Mouse (Mus musculus) hindbrain, embryonic 13.5 days (tissue): Measurements from ENCODE around the gene Dnajc28. TPM values are rescaled to one million over a fixed set of nuclear protein-coding genes. Genes with fewer than 3 reads are reported as not detected.
A peak's percentile ranks its signal among the peaks of the same experiment; 100 is the strongest.

ENCODE experiments used
- ATAC-seq: fragments of 200-750 bp; cut with Nextera tagmentation; 2 replicates; pipeline ENCODE4 v1.8.0; 2017; ENCODE audit warnings: moderate TSS enrichment; ENCODE audit not compliant: low FRiP score
- H3K27ac ChIP-seq: fragments of 300-500 bp; sonication (generic); 2 replicates; pipeline ENCODE4 v1.5.1; 2015; ENCODE audit warnings: inconsistent platforms, mild to moderate bottlenecking, moderate library complexity
- H3K27me3 ChIP-seq: fragments of 300-500 bp; sonication (generic); 2 replicates; pipeline ENCODE4 v1.6.1; 2015; ENCODE audit warnings: mild to moderate bottlenecking, inconsistent platforms
- H3K36me3 ChIP-seq: fragments of 300-500 bp; sonication (generic); 2 replicates; pipeline ENCODE4 v1.6.1; 2015; ENCODE audit warnings: mild to moderate bottlenecking, inconsistent platforms
- H3K4me1 ChIP-seq: fragments of 300-500 bp; sonication (generic); replicated peaks from 2 replicates; pipeline ENCODE4 v1.6.1; 2015; ENCODE audit warnings: inconsistent platforms
- H3K4me2 ChIP-seq: fragments of 300-500 bp; sonication (generic); 2 replicates; pipeline ENCODE4 v1.6.1; 2015; ENCODE audit warnings: inconsistent platforms, mild to moderate bottlenecking, moderate library complexity
- H3K4me3 ChIP-seq: fragments of 300-500 bp; sonication (generic); 2 replicates; pipeline ENCODE4 v1.5.1; 2015; ENCODE audit warnings: mild to moderate bottlenecking, inconsistent platforms
- H3K9ac ChIP-seq: fragments of 300-500 bp; sonication (generic); 2 replicates; pipeline ENCODE4 v1.6.1; 2015; ENCODE audit warnings: mild to moderate bottlenecking, inconsistent platforms
- H3K9me3 ChIP-seq: fragments of 300-500 bp; sonication (generic); 2 replicates; pipeline ENCODE4 v1.6.1; 2016; ENCODE audit warnings: inconsistent platforms
- WGBS: fragments of 180-500 bp; shearing (Covaris S2); methylation state at CpG from one replicate; pipeline ENCODE4 v1.1.7; 2015; 5-methylcytosine and 5-hydroxymethylcytosine counted together
- polyA plus RNA-seq: library from polyadenylated mRNA; unstranded; fragments of >200 nt; fragmentation: Nextera tagmentation; extraction: Ambion mirVana; gene quantifications from 2 replicates; pipeline ENCODE4 v1.2.1, GENCODE M21; 2015

Gene Dnajc28
- 5.2 and 7.0 TPM in 2 replicates for polyA plus RNA-seq

GRCm38 (mm10) chr16:91618511-91619501, at the start of gene Dnajc28:
Gene Dnajc28 (minus strand): TSS chr16:91619026.
- Histone ChIP-seq H3K9ac (peak within 1 kb of the TSS; percentile 80), H3K36me3 (peaks cover 40% of the 10 kb centered on the region), H3K4me1 (peaks cover 5% of the 10 kb centered on the region), H3K27ac (0 out of 2 replicates have a peak within 1 kb of the TSS, but pooled peaks have one; percentile 19), H3K4me2 (peak within 1 kb of the TSS; percentile 76), H3K9me3 (no peaks in the 10 kb centered on the region), H3K27me3 (no peaks in the 10 kb centered on the region), H3K4me3 (peak within 1 kb of the TSS; percentile 64)
- 10% methylated on average over 39 of the region's 39 CpGs for WGBS
- ATAC-seq, result peak; percentile 94

GRCm38 (mm10) chr16:91663795-91664194, 45.0 kb upstream of the Dnajc28 start:
- H3K4me1 ChIP-seq, result peaks cover 10% of the 10 kb centered on the region
- H3K27me3 ChIP-seq, result no peaks in the 10 kb centered on the region
- no peaks in the 10 kb centered on the region for H3K9me3 ChIP-seq
- no peak for ATAC-seq
- no peak overlapping the region for H3K27ac ChIP-seq
- no peak overlapping the region for H3K4me2 ChIP-seq
- no peak overlapping the region for H3K9ac ChIP-seq
- peaks cover 82% of the 10 kb centered on the region for H3K36me3 ChIP-seq
- H3K4me3 ChIP-seq, result no peak overlapping the region
- WGBS, result 97% methylated on average over 3 of the region's 3 CpGs

GRCm38 (mm10) chr16:91662336-91662735, 43.5 kb upstream of the Dnajc28 start:
- Histone ChIP-seq H3K9me3 (no peaks in the 10 kb centered on the region), H3K4me2 (no peak overlapping the region), H3K4me3 (no peak overlapping the region), H3K9ac (no peak overlapping the region), H3K27me3 (no peaks in the 10 kb centered on the region), H3K36me3 (peaks cover 91% of the 10 kb centered on the region), H3K27ac (no peak overlapping the region), H3K4me1 (peaks cover 10% of the 10 kb centered on the region)
- WGBS, result 95% methylated on average over 16 of the region's 16 CpGs
- ATAC-seq, result no peak

- Histone ChIP-seq H3K4me2 (no peak overlapping the region), H3K4me1 (peaks cover 10% of the 10 kb centered on the region), H3K9me3 (no peaks in the 10 kb centered on the region), H3K27me3 (no peaks in the 10 kb centered on the region), H3K36me3 (peaks cover 91% of the 10 kb centered on the region), H3K4me3 (no peak overlapping the region), H3K9ac (no peak overlapping the region), H3K27ac (no peak overlapping the region)
- WGBS, result 55% methylated on average over 1 of the region's 1 CpGs
- ATAC-seq, result no peak
Observed at GRCm38 (mm10) chr16:91661397-91661796, 42.6 kb upstream of the Dnajc28 start.

- WGBS, result 97% methylated on average over 20 of the region's 20 CpGs
- no peaks in the 10 kb centered on the region for H3K9me3 ChIP-seq
Observed at GRCm38 (mm10) chr16:91659798-91660197, 41.0 kb upstream of the Dnajc28 start.

GRCm38 (mm10) chr16:91658471-91658870, 39.6 kb upstream of the Dnajc28 start:
- Histone ChIP-seq H3K9ac (no peak overlapping the region), H3K4me3 (no peak overlapping the region), H3K4me2 (no peak overlapping the region), H3K4me1 (peaks cover 10% of the 10 kb centered on the region), H3K36me3 (peaks cover 89% of the 10 kb centered on the region), H3K9me3 (no peaks in the 10 kb centered on the region), H3K27ac (no peak overlapping the region), H3K27me3 (no peaks in the 10 kb centered on the region)
- ATAC-seq, result no peak
- WGBS, result 95% methylated on average over 5 of the region's 5 CpGs

More at GRCm38 (mm10) chr16:91659798-91660197, 41.0 kb upstream of the Dnajc28 start:
- Histone ChIP-seq H3K36me3 (peaks cover 91% of the 10 kb centered on the region), H3K9ac (no peak overlapping the region), H3K27ac (no peak overlapping the region), H3K27me3 (no peaks in the 10 kb centered on the region), H3K4me2 (no peak overlapping the region), H3K4me1 (peaks cover 10% of the 10 kb centered on the region), H3K4me3 (no peak overlapping the region)
- ATAC-seq, result no peak

- Histone ChIP-seq H3K4me1 (peaks cover 13% of the 10 kb centered on the region), H3K27ac (no peak overlapping the region), H3K4me2 (no peak overlapping the region), H3K9ac (no peak overlapping the region), H3K4me3 (no peak overlapping the region), H3K27me3 (no peaks in the 10 kb centered on the region), H3K9me3 (no peaks in the 10 kb centered on the region), H3K36me3 (peaks cover 82% of the 10 kb centered on the region)
- ATAC-seq, result 0 out of 2 replicates have a peak, but pooled peaks have one; percentile 46
- 98% methylated on average over 17 of the region's 17 CpGs for WGBS
Observed at GRCm38 (mm10) chr16:91657285-91657684, 38.5 kb upstream of the Dnajc28 start.

- Histone ChIP-seq H3K27ac (no peak overlapping the region), H3K27me3 (no peaks in the 10 kb centered on the region), H3K9ac (no peak overlapping the region), H3K4me2 (no peak overlapping the region), H3K36me3 (peaks cover 73% of the 10 kb centered on the region), H3K4me1 (peaks cover 10% of the 10 kb centered on the region), H3K4me3 (no peak overlapping the region), H3K9me3 (no peaks in the 10 kb centered on the region)
- 97% methylated on average over 9 of the region's 9 CpGs for WGBS
- ATAC-seq, result no peak
Observed at GRCm38 (mm10) chr16:91655285-91655684, 36.5 kb upstream of the Dnajc28 start.

- H3K4me3 ChIP-seq, result no peak overlapping the region
- no peak overlapping the region for H3K9ac ChIP-seq
- no peak overlapping the region for H3K4me2 ChIP-seq
- peaks cover 42% of the 10 kb centered on the region for H3K36me3 ChIP-seq
- H3K4me1 ChIP-seq, result peaks cover 19% of the 10 kb centered on the region
- no peak for ATAC-seq
- no peaks in the 10 kb centered on the region for H3K27me3 ChIP-seq
- WGBS, result 93% methylated on average over 3 of the region's 3 CpGs
- no peak overlapping the region for H3K27ac ChIP-seq
- no peaks in the 10 kb centered on the region for H3K9me3 ChIP-seq
Observed at GRCm38 (mm10) chr16:91652191-91652590, 33.4 kb upstream of the Dnajc28 start.

- Histone ChIP-seq H3K27ac (no peak overlapping the region), H3K4me2 (peak overlapping the region; percentile 40), H3K4me1 (peaks cover 25% of the 10 kb centered on the region), H3K9me3 (no peaks in the 10 kb centered on the region), H3K4me3 (no peak overlapping the region), H3K36me3 (peaks cover 17% of the 10 kb centered on the region), H3K27me3 (no peaks in the 10 kb centered on the region), H3K9ac (no peak overlapping the region)
- no peak for ATAC-seq
Observed at GRCm38 (mm10) chr16:91649781-91650180, 31.0 kb upstream of the Dnajc28 start.

GRCm38 (mm10) chr16:91649246-91649645, 30.4 kb upstream of the Dnajc28 start:
- H3K27me3 ChIP-seq, result no peaks in the 10 kb centered on the region
- WGBS, result 66% methylated on average over 3 of the region's 3 CpGs
- no peak for ATAC-seq
- peak overlapping the region; percentile 73 for H3K4me3 ChIP-seq
- H3K4me1 ChIP-seq, result peaks cover 25% of the 10 kb centered on the region
- no peak overlapping the region for H3K27ac ChIP-seq
- H3K9me3 ChIP-seq, result no peaks in the 10 kb centered on the region
- H3K9ac ChIP-seq, result peak overlapping the region; percentile 62
- H3K4me2 ChIP-seq, result peak overlapping the region; percentile 92
- peaks cover 16% of the 10 kb centered on the region for H3K36me3 ChIP-seq

- H3K27me3 ChIP-seq, result no peaks in the 10 kb centered on the region
- H3K9me3 ChIP-seq, result no peaks in the 10 kb centered on the region
- WGBS, result under 1% methylated on average over 25 of the region's 25 CpGs
- ATAC-seq, result peak; percentile 63
- peaks cover 11% of the 10 kb centered on the region for H3K36me3 ChIP-seq
- peak overlapping the region; percentile 73 for H3K4me3 ChIP-seq
- H3K9ac ChIP-seq, result peak overlapping the region; percentile 86
- H3K4me1 ChIP-seq, result peaks cover 25% of the 10 kb centered on the region
- H3K4me2 ChIP-seq, result peak overlapping the region; percentile 92
- peak overlapping the region; percentile 99 for H3K27ac ChIP-seq
Observed at GRCm38 (mm10) chr16:91648220-91648550, 29.4 kb upstream of the Dnajc28 start.
